Mouse (Mus musculus) retina, postnatal 7 days (tissue): ENCODE data around the gene Dip2c.

ENCODE experiments used
- DNase-seq: peaks from one replicate; pipeline ENCODE4 v3.0.0-alpha.2; 2012; ENCODE audit warnings: low read depth, low spot score

The Dip2c gene

DNA sequence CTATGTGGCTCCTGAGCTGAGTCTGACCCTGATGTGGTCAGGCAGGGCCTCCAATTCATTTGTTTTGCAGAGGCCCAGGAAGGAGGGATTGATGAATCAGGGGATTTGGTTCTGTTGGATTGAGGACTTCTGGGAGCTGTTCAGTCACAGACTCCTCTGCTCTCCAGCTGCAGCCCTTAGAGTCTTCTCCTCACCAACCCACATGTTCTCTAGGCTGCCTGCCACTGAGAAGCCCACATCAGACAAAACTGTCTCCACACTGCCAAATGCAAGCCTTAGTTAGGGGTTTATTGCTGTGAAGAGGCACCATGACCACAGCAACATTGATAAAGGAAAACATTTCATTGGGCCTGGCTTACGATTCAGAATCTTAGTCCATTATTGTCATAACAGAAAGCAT, 387.3 kb downstream of the Dip2c start:
- DNase-seq: no peak

DNA sequence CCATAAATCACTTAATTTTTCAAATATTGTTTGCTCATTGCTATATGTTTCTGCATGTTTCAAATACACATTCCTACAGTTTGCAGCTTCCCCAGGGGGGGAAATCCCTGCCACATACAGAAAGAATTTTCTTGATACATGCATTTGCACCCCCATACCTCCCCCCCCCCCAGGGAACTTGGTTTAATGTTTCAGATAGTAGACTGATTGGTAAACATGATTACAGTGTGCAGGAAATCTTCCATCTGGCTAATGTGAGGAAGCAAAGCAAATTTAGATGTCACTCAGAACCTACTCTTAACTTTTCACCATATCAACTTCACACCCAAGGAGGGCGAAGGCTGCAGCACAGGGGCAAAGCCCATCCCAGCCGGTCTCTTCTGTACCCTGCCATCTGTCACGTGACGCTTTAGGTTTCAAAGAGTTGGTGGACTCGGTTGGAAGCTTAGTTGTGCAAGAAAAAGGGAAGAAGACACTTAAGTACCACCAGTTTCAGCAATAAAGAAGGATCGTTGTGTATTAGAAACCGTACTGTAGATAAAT, 391.7 kb downstream of the Dip2c start:
- no peak for DNase-seq

DNA sequence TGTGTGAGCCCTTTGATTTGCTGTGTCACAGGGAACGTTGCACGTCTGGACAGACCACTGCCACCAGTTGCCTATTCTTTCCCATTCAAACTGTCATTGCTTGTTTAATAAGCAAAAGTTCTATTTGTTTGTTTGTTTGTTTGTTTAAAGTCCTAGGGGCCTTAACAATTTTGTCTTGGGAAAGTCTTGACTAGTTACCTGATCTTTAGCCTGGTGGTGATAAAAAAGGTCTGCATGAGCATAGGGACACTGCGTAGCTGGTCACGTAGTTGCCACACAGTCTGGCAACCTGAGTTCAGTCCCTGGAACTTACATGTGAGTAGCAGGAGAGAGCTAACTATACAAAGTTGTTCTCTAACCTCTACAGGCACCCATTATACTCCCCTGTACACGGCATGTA, 392.9 kb downstream of the Dip2c start:
- no peak for DNase-seq

DNA sequence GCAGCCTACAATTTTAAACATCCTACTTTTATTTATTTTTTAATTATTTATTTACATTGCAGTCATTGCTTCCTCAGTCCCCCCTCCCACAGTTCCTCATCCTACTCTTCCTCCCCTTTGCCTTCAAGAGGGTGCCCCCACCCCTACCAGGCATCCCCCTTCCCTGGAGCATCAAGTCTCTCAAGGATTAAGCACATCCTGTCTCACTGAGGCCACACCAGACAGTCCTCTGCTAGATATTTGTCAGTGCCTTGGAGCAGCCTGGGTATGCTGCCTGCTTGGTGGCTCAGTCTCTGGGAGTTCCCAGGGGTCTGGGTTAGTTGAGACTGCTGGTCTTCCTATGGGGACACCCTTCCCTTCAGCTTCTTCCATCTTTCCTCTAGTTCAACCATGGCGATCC, 397.8 kb downstream of the Dip2c start:
- DNase-seq: no peak

DNA sequence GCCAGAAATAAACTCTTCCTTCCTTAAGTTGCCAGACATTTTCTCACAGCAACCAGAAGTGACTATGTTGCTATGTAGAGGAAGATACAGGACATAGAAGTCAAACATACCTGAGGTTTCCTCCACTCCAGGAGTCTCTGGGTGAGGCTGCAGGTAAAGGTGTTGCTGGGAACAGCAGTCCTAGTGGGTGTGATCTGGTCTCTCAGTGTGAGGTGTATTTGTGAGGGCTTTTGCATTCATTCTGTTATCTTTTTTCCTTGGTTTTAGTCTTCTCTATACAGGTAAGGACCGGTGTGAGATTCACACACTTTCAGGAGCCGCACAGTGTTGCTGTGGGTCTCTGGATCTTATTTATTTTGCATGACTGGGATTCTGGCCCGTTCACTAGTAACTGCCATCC, 405.2 kb downstream of the Dip2c start:
- no peak for DNase-seq

DNA sequence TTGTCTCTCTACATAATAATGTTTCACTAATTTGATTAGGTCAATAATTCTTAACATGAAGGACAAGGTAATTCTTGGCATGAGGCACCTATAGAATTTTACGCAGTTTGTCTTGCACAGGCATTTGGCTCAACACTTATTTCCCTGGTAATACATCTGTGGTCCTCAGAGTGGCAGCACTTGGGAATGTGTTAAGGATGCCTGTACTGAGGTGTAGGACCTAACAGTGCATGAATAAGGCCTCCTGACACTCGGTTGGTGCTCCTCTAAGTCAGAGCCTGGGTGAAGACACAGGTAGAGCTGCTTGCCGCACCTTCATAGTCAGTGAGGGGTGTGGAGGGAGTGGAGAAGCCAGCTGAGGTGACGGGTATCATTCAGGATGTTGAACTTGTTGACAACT, 407.0 kb downstream of the Dip2c start:
- DNase-seq: no peak

DNA sequence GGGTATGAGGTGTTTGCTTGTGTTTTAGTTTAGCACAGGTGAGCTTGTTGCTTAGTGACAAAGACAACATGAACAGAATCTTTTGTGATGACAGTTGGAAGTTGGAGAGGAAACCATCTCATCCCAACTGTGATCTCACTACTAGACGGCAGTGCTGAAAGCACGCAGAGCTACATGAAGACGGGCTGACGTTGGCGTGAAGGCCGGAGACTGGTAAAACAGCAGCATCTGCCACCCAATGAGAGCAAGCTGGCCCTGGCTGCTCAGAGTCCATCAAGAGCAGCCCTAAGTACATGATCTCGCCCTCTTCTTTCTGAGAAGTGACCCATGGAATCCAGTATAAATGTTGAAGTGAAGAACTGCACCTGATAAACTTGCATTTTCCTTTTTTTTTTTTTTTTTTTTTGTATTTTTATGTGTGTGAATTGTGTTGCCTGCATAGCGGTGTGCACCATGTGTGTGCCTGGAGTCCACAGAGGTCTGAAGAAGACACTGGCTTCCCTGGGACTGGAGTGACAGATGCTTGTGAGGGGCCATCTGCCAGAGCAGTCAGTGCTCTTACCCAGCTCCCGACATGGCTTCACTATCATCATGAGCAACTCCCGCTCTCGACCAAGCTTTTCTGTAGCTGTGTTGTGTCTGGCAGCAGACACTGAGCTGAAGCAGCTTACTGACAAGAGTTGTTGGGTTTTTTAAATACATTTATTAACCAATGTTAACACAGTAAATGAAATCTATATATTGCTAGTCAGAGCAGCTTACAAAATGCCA, 408.0 kb downstream of the Dip2c start:
- no peak for DNase-seq

DNA sequence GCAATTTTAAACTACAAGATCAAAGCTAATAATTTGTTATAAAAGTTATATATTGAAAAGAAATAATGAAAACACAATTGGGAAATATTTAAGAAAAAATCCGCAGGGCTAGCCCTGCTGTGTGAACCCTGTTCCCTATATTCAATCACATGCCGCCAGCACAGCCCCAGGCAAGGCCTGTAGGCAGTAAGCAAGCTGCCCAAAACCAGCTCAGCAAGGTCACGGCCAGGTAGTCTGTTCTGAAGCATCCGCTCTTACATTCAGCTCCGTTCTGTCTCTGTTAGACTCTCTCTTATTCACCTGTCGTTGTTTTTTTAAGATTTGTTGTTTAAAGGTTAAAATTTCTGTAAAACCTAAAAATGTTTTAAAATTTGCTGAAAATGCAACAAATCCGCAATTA, 409.9 kb downstream of the Dip2c start:
- no peak for DNase-seq

DNA sequence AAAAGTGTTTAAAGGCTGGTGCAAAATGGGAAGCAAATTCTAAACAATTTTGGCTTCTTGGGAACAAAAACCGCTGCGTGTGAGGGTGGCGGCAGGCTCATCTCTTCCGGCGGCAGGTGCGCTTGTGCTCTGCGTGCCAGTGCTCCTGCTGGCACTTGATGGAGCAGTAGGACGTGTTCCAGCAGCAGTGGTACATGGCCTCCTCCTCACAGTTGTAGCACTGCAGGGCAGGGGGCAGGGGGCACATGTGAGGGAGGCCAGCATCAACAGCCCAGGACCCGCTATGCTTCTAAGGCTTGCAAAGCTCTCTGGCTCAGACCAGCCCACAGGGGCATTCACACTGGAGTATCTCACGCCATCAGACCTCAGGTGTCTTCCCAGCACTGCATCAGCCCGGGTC, 410.4 kb downstream of the Dip2c start:
- no peak for DNase-seq

DNA sequence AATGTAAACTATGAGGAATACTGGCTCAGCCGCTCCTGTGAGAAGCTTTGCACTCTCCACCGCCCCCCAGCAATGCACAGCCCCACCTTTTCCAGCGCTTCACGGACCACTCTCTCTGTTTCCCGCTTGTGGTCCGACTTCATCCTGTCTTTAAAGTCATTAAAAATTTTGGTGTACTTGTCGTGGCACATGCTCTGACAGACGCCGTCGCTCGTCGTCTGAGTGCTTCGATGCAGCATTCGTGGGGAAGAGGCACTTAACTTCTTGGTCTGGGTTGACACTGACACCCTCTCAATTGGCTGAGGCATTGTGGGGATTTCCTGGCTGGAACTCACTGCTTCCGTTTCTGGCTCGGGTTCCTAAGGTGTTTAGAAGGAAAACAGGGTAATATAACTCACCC, 413.0 kb downstream of the Dip2c start:
- no peak for DNase-seq

DNA sequence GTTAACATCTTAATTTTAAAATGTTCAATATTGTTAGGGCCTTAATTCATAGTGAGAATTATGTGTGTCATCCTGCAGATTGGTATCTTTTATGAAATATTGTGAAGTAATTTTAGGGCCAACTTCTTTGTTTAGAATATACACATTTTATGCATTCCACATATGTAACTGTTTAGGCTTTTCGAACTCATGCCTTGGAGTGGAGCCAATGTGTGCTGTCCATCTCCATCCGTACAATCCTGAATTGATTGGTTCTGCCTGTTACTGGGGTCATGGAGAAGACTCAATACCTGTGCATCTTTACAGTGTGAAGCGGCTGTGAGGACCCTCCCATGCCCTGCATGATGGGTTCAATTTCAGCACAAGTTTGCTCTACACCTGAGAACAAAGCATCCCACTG, 416.5 kb downstream of the Dip2c start:
- no peak for DNase-seq

DNA sequence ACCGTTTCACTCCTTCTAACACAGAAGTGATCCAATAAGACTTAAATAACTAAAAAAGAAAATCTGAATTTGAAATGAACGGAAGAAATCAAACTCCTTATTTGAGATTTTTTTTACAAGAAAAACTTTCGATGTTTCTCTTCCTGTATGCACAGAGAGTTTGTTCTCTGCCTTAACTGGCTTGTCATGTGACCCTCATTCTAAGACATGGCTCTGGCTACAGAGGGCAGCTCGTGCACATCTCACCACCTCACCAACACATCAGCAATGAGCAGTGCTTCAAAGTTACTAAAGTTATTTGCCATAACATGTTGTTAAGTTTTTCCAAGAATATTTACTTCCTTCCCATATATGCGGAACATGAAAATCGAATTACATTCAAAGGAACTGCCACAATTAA, 418.3 kb downstream of the Dip2c start:
- DNase-seq: no peak

DNA sequence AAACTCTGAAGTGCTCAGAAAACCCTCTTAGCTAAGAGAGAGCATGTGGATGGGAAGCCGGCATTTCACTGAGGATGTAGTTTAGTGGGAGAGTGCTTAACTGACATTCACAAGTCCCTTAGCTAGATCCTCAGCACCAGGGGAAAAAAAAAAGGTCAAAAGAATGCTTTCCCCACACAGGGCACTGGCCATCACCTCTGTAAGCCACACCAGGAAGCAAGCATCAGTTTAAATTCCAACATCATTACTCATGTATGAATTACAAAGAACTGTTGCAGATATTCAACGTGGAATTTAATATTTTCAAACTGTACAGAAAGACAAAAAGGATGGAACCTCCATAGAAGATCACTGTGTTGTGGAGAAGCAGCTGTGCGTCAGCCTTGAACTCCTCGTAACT, 419.1 kb downstream of the Dip2c start:
- DNase-seq: no peak

DNA sequence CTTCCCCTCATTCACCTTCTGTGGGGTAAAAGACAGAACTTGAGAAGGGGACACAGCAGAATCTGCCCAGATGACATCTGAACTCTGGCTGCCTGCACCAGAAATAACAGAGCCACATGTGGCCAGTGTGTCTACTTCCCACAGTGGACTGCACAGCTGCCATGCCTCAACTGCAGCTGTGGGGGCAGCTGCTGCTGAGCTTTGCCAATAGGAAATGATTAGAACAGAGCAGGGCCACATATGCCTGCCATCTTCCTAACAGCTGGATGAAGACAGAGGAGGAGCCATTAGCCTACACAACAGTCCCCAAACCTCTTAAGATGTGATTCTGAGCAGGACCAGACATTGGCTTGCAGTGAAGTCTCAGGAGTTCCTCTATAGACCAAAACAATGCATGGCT, 419.5 kb downstream of the Dip2c start:
- DNase-seq: no peak

DNA sequence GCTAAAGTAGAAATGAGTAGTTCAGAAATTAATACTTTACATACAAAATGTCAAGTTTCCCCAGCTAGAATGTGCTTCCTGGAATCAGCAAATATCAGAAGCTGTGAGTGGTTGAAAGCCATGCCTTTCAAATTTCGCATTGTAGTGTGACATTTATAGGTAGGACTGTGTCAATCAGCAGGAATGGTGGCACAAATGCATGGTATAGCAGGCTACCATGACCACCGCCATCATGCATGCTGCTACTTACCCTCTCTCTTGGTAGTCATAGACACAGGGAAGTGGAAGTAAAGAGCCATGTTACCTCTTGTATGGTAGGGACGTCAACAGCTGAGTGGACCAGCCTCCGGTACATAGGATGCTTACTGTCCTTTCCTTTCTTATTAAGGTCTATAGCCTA, 421.0 kb downstream of the Dip2c start:
- DNase-seq: no peak

DNA sequence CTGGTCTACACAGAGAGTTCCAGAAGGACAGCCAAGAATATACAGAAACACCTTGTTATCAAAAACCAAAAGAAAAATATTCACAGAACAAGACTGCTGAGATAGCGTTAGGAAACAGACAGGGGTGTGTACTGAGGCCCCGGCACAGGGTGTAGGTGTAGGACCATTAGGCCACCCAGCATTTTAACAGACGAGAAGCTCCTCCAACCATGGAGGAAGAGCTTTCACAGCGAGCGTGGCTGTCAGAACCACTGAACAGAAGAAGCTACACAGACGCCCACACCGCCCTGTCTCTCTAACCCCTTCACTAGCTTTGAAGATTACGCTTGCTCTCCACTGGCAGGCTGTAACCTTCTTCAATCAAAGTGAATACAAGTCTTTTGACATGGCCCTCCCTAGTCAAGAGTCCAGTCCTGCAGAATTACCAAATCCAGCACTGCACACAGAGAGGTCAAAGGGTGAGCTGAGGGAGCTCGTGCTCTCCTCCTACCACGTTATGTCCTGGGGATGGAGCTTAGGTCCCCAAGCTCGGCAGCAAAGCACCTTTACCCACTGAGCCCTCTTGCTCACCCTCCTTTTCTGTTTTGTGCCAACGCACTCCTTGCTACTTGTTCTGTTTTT, 426.4 kb downstream of the Dip2c start:
- no peak for DNase-seq

DNA sequence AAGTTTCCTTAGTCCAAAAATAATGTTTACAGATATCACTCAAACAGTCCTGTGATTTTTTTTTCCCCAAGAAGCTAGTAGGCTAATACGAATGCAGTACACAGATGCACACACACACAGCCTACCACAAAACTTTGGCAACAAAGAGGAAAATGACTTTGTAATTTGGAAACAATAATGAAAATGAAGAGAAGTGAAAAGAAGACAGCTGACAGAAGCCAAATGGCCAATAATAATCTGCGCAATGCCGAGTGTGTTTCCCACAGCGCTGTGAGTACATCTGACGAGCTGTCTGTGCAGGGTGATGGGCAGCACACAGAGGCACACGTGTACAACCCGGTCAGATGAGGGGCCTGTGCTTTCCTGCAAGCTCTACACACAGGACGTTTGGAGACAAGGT, 430.4 kb downstream of the Dip2c start:
- DNase-seq: no peak

DNA sequence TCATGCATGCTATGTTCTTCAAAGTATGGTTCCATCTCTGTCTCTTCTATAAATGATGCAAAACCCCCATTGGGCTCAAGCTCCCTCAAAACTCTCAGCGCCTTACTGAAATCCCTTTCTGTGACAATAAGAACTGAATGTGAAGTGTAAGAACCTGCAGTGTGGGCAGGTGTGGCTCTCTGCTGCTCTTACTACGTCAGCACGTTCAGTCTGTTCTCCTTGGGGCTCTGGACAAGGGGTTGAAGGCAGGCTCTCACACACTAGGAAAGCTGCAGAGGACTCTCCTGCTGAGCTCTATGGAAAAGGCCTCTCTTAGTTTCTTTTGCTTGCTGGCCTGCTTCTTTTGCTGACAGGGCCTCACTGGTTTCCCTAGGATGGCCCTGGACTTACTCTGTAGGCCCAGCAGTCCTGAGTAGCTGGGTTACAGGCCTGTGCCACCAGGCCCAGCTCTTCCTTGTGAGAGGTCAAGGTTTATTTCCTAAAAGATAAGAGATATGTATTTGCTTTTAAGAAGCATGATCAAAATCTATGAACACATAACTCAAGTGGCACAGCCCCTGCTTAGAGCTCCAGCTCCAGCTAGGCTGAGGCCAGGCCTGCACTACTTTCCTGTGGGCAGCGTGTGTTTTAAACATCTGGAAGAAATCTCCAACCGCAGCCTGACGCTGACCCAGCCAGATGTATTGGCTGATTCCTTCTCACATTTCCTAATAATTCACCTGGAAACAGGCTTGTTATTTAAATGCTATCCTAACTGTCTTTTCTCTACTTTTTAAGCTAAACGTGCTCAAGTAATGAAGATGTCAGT, 432.3 kb downstream of the Dip2c start:
- no peak for DNase-seq

DNA sequence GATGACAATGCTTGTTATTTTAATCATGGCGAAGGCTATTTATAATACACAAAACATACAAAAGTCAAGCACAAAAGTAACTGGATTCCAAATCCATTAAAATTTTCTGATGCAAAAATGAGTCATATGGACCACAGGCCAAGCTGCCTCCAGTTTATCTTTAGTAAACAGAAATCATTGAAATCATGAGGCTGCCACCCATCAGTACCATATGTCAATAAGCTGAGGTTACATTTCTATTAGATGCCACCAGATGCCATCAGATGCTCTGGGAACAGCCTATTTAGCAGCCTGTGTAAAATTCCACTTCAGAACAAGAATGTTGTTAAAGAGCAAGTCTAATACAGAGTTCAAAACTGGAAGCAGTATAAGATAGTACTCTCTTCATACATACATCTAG, 436.1 kb downstream of the Dip2c start:
- DNase-seq: no peak

DNA sequence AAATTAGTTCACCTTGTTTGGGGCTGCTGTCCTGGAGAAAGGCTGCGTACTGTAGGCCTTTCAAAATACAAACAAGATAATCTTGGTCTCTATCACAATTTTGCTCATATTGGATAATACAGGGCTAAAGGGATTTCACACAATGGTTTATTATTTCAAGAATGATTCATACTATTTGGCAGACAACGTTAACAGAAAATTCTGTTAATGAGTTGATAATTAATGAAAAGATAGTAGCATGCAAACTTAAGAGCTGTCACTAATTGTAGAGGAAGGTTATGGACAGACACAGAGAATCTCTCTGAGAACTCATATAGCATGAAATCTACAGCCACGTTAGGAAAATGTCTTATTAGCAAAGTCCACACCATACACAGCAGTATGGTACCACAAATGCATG, 436.6 kb downstream of the Dip2c start:
- DNase-seq: no peak

DNA sequence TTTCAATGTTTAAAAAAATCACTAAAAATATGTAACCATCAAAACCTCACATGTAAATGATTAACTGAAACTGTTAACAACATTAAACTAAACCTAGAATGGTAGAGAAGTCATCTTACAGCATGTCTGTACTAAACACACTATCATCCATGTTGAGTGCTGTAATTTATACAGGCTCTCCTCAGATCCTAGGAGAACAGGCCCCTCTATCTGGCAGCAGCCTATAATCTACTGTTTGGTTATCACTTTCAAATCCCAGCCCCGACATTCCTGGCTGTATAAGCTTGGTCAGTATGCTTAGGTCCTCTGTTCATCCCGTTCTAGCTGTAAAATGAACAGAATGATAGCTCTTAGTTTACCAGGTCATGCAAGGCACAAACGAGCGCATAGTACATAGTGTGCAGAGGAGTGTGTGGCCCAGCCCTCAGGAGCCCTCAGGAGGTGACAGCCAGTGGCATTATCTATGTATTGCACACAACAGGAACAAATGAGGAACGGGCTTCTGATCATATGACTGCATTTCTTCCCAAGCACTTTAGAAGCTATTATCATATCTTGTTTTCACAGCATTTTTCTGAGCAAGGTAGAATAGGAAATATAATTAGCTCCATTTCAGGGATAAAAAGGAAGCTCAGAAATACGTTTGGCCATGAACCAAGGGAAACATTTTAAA, 437.3 kb downstream of the Dip2c start:
- no peak for DNase-seq

DNA sequence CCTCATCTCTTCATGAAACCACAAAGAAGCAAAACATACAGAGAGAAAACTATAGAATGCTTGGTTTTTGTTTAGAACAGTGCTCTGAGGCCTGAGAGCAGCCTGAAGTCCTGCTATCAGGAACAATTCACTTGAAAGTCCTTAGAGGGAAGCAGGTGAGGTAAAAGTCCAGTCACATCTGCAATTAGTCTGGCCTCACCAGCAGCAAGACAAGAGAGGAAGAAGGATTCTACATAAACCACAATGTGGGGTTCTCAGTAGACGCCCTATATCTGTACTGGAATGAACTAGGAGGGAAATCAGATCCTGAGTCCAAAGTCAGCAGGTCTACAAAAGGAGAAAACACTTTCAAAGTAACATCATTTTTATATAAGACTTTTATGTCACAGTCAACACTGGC, 438.9 kb downstream of the Dip2c start:
- DNase-seq: no peak
